Mouse (Mus musculus): Measurements from ENCODE around the gene Slc38a1.

DNA sequence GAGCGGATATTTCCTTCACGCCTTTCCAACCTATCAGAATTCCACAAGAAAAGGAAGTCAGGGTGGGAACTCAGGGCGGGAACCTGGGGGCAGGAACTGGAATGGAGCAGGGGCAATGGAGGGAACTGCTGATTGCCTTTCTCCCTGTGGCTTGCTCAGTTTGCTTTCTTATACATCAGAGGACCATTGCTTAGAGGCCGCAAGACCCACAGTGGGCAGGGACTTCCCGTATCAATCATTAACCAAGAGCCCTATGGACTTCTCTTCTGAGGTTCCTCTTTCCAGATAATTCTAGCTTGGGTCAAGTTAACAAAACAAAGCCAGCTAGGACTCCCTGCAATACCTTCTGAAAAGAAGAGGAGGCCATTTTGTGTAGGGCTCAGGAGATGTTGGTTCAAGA, 80.2 kb downstream of the Slc38a1 start:
- no peak for TF ChIP-seq CTCF (IDR thresholded peaks at IDR 0.05; ENCODE audit: low read depth)
- TF ChIP-seq EP300 (IDR thresholded peaks at IDR 0.05; ENCODE audit: low read depth), result no peak

Measured in heart, postnatal 0 days (tissue).